Mouse (Mus musculus) neural tube, embryonic 12.5 days (tissue): ENCODE data around the gene Dlx3. TPM values are rescaled to one million over a fixed set of nuclear protein-coding genes. Genes with fewer than 3 reads are reported as not detected.
A peak's percentile ranks its signal among the peaks of the same experiment; 100 is the strongest.

Source experiments
- ATAC-seq: fragments of 200-750 bp; cut with Nextera tagmentation; 2 replicates; pipeline ENCODE4 v1.8.0; 2017; ENCODE audit warnings: low read depth, mild to moderate bottlenecking, moderate TSS enrichment, moderate library complexity; ENCODE audit not compliant: low FRiP score
- H3K27ac ChIP-seq: fragments of 300-500 bp; sonication (generic); 2 replicates; pipeline ENCODE4 v1.5.1; 2016
- H3K27me3 ChIP-seq: fragments of 300-500 bp; sonication (generic); replicated peaks from 2 replicates; pipeline ENCODE4 v1.6.1; 2016; ENCODE audit warnings: mild to moderate bottlenecking
- H3K36me3 ChIP-seq: fragments of 300-500 bp; sonication (generic); 2 replicates; pipeline ENCODE4 v1.6.1; 2016; ENCODE audit warnings: mild to moderate bottlenecking
- H3K4me1 ChIP-seq: fragments of 300-500 bp; sonication (generic); 2 replicates; pipeline ENCODE4 v1.6.1; 2016
- H3K4me2 ChIP-seq: fragments of 300-500 bp; sonication (generic); replicated peaks from 2 replicates; pipeline ENCODE4 v1.6.1; 2016; ENCODE audit warnings: mild to moderate bottlenecking
- H3K4me3 ChIP-seq: fragments of 300-500 bp; sonication (generic); 2 replicates; pipeline ENCODE4 v1.5.1; 2016
- H3K9ac ChIP-seq: fragments of 300-500 bp; sonication (generic); 2 replicates; pipeline ENCODE4 v1.6.1; 2016; ENCODE audit warnings: mild to moderate bottlenecking
- H3K9me3 ChIP-seq: fragments of 300-500 bp; sonication (generic); 2 replicates; pipeline ENCODE4 v1.6.1; 2016; ENCODE audit warnings: mild to moderate bottlenecking
- WGBS: fragments of 180-500 bp; shearing (Covaris S2); methylation state at CpG from one replicate; pipeline ENCODE4 v1.1.7; 2016; 5-methylcytosine and 5-hydroxymethylcytosine counted together
- polyA plus RNA-seq: library from polyadenylated mRNA; unstranded; fragments of >200 nt; fragmentation: Nextera tagmentation; extraction: Ambion mirVana; gene quantifications from 2 replicates; pipeline ENCODE4 v1.2.1, GENCODE M21; 2016

The Dlx3 gene
- polyA plus RNA-seq, 1 experiment from 2014 or later: 0.81 TPM

- H3K9ac ChIP-seq: no peak overlapping the region
- H3K27me3 ChIP-seq: peaks cover 48% of the 10 kb centered on the region
- no peak overlapping the region for H3K27ac ChIP-seq
- H3K4me3 ChIP-seq: no peak overlapping the region
- ATAC-seq: peak; percentile 54; the same call in 1 of the 2 replicates
- peaks cover 19% of the 10 kb centered on the region for H3K4me1 ChIP-seq
- no peak overlapping the region for H3K4me2 ChIP-seq
- WGBS: 3% methylated on average over 6 of the region's 6 CpGs
- no peaks in the 10 kb centered on the region for H3K36me3 ChIP-seq
- no peaks in the 10 kb centered on the region for H3K9me3 ChIP-seq
Observed at GRCm38 (mm10) chr11:95117030-95117429, 2.9 kb upstream of the Dlx3 start.

- H3K9ac ChIP-seq: no peak overlapping the region
- H3K4me3 ChIP-seq: no peak overlapping the region
- no peaks in the 10 kb centered on the region for H3K9me3 ChIP-seq
- H3K4me1 ChIP-seq: peaks cover 19% of the 10 kb centered on the region
- H3K4me2 ChIP-seq: no peak overlapping the region
- ATAC-seq: no peak
- H3K36me3 ChIP-seq: no peaks in the 10 kb centered on the region
- H3K27me3 ChIP-seq: peaks cover 63% of the 10 kb centered on the region
- 7% methylated on average over 8 of the region's 8 CpGs for WGBS
- H3K27ac ChIP-seq: no peak overlapping the region
Observed at GRCm38 (mm10) chr11:95118505-95118904, 1.4 kb upstream of the Dlx3 start.

DNA sequence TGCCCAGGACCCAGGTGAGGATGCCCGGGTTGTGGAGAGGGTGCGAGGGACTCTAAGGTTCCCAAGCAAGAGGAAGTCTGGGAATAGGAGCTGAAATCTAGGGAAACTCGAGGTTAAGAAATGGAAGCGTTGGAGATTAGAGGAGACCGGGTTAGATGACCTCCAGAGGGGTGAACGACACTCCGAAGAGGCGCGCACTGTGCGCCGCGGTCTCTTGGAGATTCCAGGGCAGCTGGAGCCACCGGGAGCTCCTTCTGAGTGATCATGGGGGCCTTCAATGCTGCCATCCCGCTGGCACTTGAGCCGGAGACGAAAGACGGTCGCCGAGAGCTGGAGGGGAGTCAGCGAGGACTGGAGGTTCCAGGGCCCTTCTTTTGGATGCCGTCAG is 708 bp downstream of the Dlx3 start:
- H3K4me3 ChIP-seq: peak overlapping the region; percentile 41
- H3K9ac ChIP-seq: 0 out of 2 replicates have a peak overlapping the region, but pooled peaks have one; percentile 44
- H3K9me3 ChIP-seq: no peaks in the 10 kb centered on the region
- no peak overlapping the region for H3K27ac ChIP-seq
- H3K36me3 ChIP-seq: no peaks in the 10 kb centered on the region
- WGBS: under 1% methylated on average over 21 of the region's 21 CpGs
- no peak for ATAC-seq
- peak overlapping the region; percentile 73 for H3K4me2 ChIP-seq
- peaks cover 80% of the 10 kb centered on the region for H3K27me3 ChIP-seq
- peaks cover 19% of the 10 kb centered on the region for H3K4me1 ChIP-seq

GRCm38 (mm10) chr11:95121161-95122099 is 1.5 kb downstream of the Dlx3 start:
- under 1% methylated on average over 63 of the region's 63 CpGs for WGBS
- H3K9ac ChIP-seq: no peak overlapping the region
- peaks cover 87% of the 10 kb centered on the region for H3K27me3 ChIP-seq

DNA sequence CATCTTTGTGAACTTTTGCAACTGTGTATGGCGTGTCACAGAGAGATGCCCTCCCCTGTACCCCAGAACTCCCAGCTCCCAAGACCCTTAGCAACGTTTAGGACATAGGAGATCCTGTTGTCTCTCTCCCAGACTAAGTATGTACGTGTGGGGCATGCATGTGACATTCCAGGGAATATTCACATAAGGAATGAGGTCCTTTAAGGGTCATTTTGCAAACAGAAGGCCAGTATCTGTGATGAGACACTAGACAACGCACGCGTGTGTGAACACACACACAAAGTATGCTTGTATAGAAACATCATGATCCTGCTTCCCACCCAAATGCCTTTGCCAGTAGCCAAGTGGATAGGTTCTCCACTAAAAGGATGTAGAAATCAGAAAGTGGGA is 2.2 kb downstream of the Dlx3 start:
- WGBS: 28% methylated on average over 6 of the region's 6 CpGs
- 0 out of 2 replicates have a peak overlapping the region, but pooled peaks have one; percentile 73 for H3K4me2 ChIP-seq

More at GRCm38 (mm10) chr11:95121161-95122099, 1.5 kb downstream of the Dlx3 start:
- H3K4me2 ChIP-seq: peak overlapping the region; percentile 73
- no peak overlapping the region for H3K27ac ChIP-seq
- no peak for ATAC-seq
- H3K4me1 ChIP-seq: peaks cover 24% of the 10 kb centered on the region
- no peaks in the 10 kb centered on the region for H3K36me3 ChIP-seq
- no peaks in the 10 kb centered on the region for H3K9me3 ChIP-seq
- H3K4me3 ChIP-seq: peak overlapping the region; percentile 41

DNA sequence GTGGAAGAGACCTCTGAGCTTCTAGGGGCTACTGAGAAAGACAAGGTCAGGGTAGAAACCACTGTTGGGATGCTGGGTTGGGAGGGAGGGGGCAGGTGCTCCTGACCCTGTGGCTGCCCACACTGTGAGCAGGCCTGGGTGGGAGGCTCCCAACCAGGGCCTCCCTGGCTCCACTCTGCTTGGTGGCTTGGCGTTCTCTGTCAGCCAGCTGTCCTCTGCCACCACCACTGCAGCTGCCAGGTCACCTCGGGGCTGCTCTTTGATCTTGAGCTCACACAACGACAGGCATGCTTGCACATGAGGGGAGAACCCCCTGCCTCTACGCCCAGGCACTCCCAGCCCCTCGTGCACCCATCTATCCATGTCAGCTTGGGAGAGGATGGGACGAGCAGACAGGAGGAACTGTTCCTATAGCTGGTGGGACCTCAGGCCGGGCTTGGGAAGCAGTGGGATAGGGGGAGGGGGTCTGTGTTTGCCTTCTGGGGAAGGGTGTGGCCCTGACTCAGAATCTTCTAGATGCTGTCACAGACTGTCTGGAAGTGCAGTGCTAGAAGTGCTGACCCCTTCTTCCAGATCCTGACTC is 5.5 kb downstream of the Dlx3 start:
- no peak for ATAC-seq
- Histone ChIP-seq H3K27me3 (peaks cover 67% of the 10 kb centered on the region), H3K27ac (no peak overlapping the region), H3K9me3 (no peaks in the 10 kb centered on the region), H3K4me1 (peaks cover 23% of the 10 kb centered on the region), H3K4me2 (no peak overlapping the region), H3K4me3 (no peak overlapping the region), H3K9ac (no peak overlapping the region), H3K36me3 (no peaks in the 10 kb centered on the region)
- 17% methylated on average over 7 of the region's 7 CpGs for WGBS

More for the DNA sequence above, 2.2 kb downstream of the Dlx3 start:
- no peak for ATAC-seq
- Histone ChIP-seq H3K27me3 (peaks cover 88% of the 10 kb centered on the region), H3K36me3 (no peaks in the 10 kb centered on the region), H3K27ac (no peak overlapping the region), H3K4me3 (no peak overlapping the region), H3K9me3 (no peaks in the 10 kb centered on the region), H3K4me1 (peaks cover 29% of the 10 kb centered on the region), H3K9ac (no peak overlapping the region)

DNA sequence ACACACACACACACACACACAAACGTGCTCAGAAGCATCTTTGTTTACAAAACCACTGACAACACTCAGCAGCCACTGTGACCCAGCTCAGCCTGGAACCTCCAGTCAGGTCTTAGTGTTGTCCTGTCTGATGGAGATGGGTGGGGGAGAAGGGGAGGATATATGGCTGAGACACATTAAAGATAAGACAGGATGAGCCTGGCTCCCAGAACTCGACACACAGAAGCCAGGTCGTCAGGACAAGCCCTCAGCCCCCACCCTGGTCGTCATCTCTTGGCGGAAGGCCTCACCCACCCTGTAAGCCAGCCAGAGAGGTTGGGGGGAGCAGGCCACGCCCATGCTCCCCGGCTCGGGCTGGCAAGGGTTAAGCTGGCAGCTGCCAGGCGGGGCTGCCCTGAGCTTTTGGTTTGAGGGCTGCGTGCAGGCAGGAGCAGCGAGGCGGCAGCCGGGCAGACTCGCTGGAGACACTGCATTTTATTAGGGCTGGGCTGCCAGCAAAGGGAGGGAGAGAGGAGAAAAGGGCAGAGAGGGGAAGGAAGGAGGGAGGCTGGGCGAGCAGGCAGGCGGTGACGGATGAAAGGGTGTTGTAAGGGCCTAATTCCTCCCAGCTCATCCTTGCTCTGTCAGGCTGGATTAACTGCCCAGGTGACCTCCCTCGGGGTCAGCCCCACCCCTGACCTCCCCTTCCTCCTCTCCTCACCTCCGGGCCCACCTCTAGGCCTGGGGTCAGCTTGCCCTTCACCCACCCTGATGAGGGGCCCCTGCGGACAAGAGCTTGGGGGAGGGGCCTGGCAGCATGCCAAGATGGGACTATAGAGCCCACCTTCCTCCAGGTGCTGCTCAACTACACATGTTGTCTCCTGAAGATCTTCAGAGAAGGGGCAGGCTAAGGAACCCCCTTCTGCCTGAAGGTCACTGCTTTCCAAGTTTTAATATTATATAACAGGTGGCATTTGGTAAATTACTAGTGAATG is 6.6 kb downstream of the Dlx3 start:
- no peaks in the 10 kb centered on the region for H3K36me3 ChIP-seq
- no peak overlapping the region for H3K27ac ChIP-seq
- H3K4me1 ChIP-seq: peaks cover 14% of the 10 kb centered on the region
- no peak overlapping the region for H3K4me3 ChIP-seq
- ATAC-seq: 0 out of 2 replicates have a peak, but pooled peaks have one; percentile 35
- H3K27me3 ChIP-seq: peaks cover 63% of the 10 kb centered on the region
- peak overlapping the region; percentile 47 for H3K4me2 ChIP-seq
- H3K9me3 ChIP-seq: no peaks in the 10 kb centered on the region
- 1% methylated on average over 20 of the region's 20 CpGs for WGBS
- H3K9ac ChIP-seq: peak overlapping the region; percentile 18; the same call in 1 of the 2 replicates

- no peaks in the 10 kb centered on the region for H3K9me3 ChIP-seq
- no peak overlapping the region for H3K9ac ChIP-seq
- H3K36me3 ChIP-seq: no peaks in the 10 kb centered on the region
- no peak overlapping the region for H3K4me2 ChIP-seq
- H3K4me1 ChIP-seq: peaks cover 10% of the 10 kb centered on the region
- ATAC-seq: no peak
- 57% methylated on average over 11 of the region's 11 CpGs for WGBS
- H3K27ac ChIP-seq: no peak overlapping the region
- H3K4me3 ChIP-seq: no peak overlapping the region
- peaks cover 45% of the 10 kb centered on the region for H3K27me3 ChIP-seq
Observed at GRCm38 (mm10) chr11:95128359-95128758, 8.4 kb downstream of the Dlx3 start.

DNA sequence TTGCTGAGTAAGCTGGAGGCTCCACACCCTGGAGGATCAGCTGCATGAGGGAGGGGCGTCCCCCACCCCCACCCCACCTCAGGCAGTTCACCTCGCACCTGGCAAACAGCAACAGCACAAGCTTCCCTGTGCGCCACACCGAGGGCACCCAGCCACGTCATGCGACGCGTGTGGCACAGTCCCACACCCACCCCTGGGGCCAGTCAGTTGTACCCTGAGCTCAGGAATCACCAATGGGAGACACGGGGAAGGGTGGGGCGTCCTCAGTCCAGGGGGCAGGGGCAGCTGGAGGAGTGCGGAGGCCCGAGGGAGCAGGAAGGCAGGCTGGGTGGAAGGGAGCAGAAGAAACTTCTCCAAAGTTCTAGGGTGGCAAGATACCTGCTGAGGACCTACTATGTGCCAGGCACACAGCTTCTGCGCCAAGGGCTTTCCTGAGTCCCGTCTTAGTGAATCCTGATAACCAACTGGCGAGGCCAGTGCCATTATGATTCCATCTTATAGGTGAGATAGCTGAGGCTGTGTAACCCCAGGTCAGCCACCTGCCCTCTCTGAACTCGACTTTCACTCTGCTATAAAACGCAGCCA is 10.8 kb downstream of the Dlx3 start:
- H3K4me3 ChIP-seq: no peak overlapping the region
- peaks cover 10% of the 10 kb centered on the region for H3K4me1 ChIP-seq
- H3K9me3 ChIP-seq: no peaks in the 10 kb centered on the region
- ATAC-seq: no peak
- 77% methylated on average over 17 of the region's 17 CpGs for WGBS
- no peak overlapping the region for H3K4me2 ChIP-seq
- H3K27ac ChIP-seq: no peak overlapping the region
- peaks cover 25% of the 10 kb centered on the region for H3K27me3 ChIP-seq
- no peaks in the 10 kb centered on the region for H3K36me3 ChIP-seq
- H3K9ac ChIP-seq: no peak overlapping the region

DNA sequence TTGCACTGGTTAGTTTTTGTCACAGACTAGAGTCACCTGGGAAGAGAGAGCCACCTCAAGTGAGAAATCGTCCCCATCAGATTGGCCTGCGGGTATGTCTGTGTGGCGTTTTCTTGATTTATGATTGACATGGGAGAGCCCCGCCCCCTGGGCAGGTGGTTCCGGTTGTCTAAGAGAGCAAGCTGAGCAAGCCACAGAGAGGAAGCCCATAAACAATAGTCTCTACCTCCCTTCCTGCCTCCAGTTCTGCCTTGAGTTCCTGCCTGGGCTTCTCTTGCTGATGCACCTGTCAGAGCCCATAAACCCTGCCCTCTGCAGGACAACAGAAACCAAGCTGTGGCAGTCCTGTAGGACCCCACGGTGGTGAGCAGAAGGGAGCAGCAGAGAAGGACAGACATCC is 13.4 kb downstream of the Dlx3 start:
- Histone ChIP-seq H3K9ac (no peak overlapping the region), H3K9me3 (no peaks in the 10 kb centered on the region), H3K36me3 (no peaks in the 10 kb centered on the region), H3K4me2 (no peak overlapping the region), H3K27me3 (peaks cover 39% of the 10 kb centered on the region), H3K27ac (no peak overlapping the region), H3K4me1 (no peaks in the 10 kb centered on the region), H3K4me3 (no peak overlapping the region)
- ATAC-seq: no peak
- WGBS: 76% methylated on average over 6 of the region's 6 CpGs

- H3K9ac ChIP-seq: no peak overlapping the region
- WGBS: 11% methylated on average over 6 of the region's 6 CpGs
- peaks cover 60% of the 10 kb centered on the region for H3K27me3 ChIP-seq
- no peak for ATAC-seq
- no peak overlapping the region for H3K4me3 ChIP-seq
- no peak overlapping the region for H3K27ac ChIP-seq
- peaks cover 10% of the 10 kb centered on the region; the same call in 1 of the 2 replicates for H3K4me1 ChIP-seq
- H3K9me3 ChIP-seq: no peaks in the 10 kb centered on the region
- H3K4me2 ChIP-seq: no peak overlapping the region
- H3K36me3 ChIP-seq: no peaks in the 10 kb centered on the region
Observed at GRCm38 (mm10) chr11:95137281-95137680, 17.4 kb downstream of the Dlx3 start.
